Comparison of ENCODE assay signal across 11 mouse cellular contexts in the genomic region with DNA sequence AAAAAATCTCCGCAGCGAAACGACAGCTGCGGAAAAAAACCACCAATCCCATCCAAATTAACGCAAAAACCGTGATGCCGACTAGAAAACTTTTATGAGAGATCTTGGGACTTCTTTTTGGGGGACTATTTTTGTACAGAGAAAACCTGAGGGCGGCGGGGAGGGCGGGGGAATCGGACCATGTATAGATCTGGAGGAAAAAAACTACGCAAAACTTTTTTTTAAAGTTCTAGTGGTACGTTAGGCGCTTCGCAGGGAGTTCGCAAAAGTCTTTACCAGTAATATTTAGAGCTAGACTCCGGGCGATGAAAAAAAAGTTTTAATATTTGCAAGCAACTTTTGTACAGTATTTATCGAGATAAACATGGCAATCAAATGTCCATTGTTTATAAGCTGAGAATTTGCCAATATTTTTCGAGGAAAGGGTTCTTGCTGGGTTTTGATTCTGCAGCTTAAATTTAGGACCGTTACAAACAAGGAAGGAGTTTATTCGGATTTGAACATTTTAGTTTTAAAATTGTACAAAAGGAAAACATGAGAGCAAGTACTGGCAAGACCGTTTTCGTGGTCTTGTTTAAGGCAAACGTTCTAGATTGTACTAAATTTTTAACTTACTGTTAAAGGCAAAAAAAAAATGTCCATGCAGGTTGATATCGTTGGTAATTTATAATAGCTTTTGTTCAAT. TPM values are rescaled to one million over a fixed set of nuclear protein-coding genes. Genes with fewer than 3 reads are reported as not detected.
DNase-seq lines count a peak whose midpoint lies in the region; ATAC-seq lines count a peak whose summit lies in the region.
"Had no signal": no experiment of that assay in that cellular context is flagged by ENCODE, and none has a peak within 500 bp of the region (broad histone marks: within the 10 kb centered on the region; RNA-seq: fewer than 3 reads in every experiment).

No protein-coding gene starts in this region.

- no peaks in the 10 kb centered on the region for H3K9me3 ChIP-seq in heart, embryonic 15.5 days (replicated peaks)
- H3K9me3 ChIP-seq in heart, embryonic 11.5 days (replicated peaks; ENCODE audit: control insufficient read depth, low read length): no peaks in the 10 kb centered on the region
- no peaks in the 10 kb centered on the region for H3K9me3 ChIP-seq in embryonic facial prominence, embryonic 14.5 days (ENCODE audit: control insufficient read depth, low read length)
- no peaks in the 10 kb centered on the region for H3K9me3 ChIP-seq in intestine, embryonic 14.5 days (ENCODE audit: control insufficient read depth, low read length)
- H3K9me3 ChIP-seq in neural tube, embryonic 15.5 days (replicated peaks): no peaks in the 10 kb centered on the region

- H3K4me1 ChIP-seq in heart, embryonic 15.5 days (replicated peaks): peaks cover 29% of the 10 kb centered on the region
- H3K4me1 ChIP-seq in heart, embryonic 11.5 days (ENCODE audit: control insufficient read depth, insufficient read depth, low read length): peaks cover 18% of the 10 kb centered on the region
- no peaks in the 10 kb centered on the region for H3K4me1 ChIP-seq in embryonic facial prominence, embryonic 14.5 days (ENCODE audit: control insufficient read depth, insufficient read depth, low read length)
- H3K4me1 ChIP-seq in intestine, embryonic 14.5 days (replicated peaks; ENCODE audit: control insufficient read depth, insufficient read depth, low read length): 0 out of 2 replicates have a peak, but pooled peaks cover 7% of the 10 kb centered on the region
- peaks cover 33% of the 10 kb centered on the region for H3K4me1 ChIP-seq in neural tube, embryonic 15.5 days

- no peak overlapping the region for H3K27ac ChIP-seq in heart, embryonic 15.5 days
- no peak overlapping the region for H3K27ac ChIP-seq in heart, embryonic 11.5 days (ENCODE audit: low read depth, low read length)
- H3K27ac ChIP-seq in embryonic facial prominence, embryonic 14.5 days (replicated peaks; ENCODE audit: low read depth, low read length): no peak overlapping the region
- no peak overlapping the region for H3K27ac ChIP-seq in intestine, embryonic 14.5 days (ENCODE audit: low read depth)
- H3K27ac ChIP-seq in neural tube, embryonic 15.5 days (replicated peaks): peak overlapping the region; percentile 85

- peaks cover 89% of the 10 kb centered on the region for H3K27me3 ChIP-seq in heart, embryonic 15.5 days
- H3K27me3 ChIP-seq in heart, embryonic 11.5 days (ENCODE audit: control insufficient read depth, insufficient read depth, low read length): peaks cover 84% of the 10 kb centered on the region
- peaks cover 93% of the 10 kb centered on the region for H3K27me3 ChIP-seq in embryonic facial prominence, embryonic 14.5 days (replicated peaks; ENCODE audit: control insufficient read depth, insufficient read depth, low read length)
- peaks cover 98% of the 10 kb centered on the region for H3K27me3 ChIP-seq in intestine, embryonic 14.5 days (replicated peaks; ENCODE audit: control insufficient read depth, insufficient read depth, low read length)
- H3K27me3 ChIP-seq in neural tube, embryonic 15.5 days (replicated peaks): peaks cover 42% of the 10 kb centered on the region

- H3K36me3 ChIP-seq in heart, embryonic 15.5 days: no peaks in the 10 kb centered on the region
- H3K36me3 ChIP-seq in heart, embryonic 11.5 days (ENCODE audit: control insufficient read depth, insufficient read depth, low read length): no peaks in the 10 kb centered on the region
- H3K36me3 ChIP-seq in embryonic facial prominence, embryonic 14.5 days (ENCODE audit: control insufficient read depth, insufficient read depth, low read length): no peaks in the 10 kb centered on the region
- H3K36me3 ChIP-seq in intestine, embryonic 14.5 days (ENCODE audit: control insufficient read depth, insufficient read depth, low read length): no peaks in the 10 kb centered on the region
- no peaks in the 10 kb centered on the region for H3K36me3 ChIP-seq in neural tube, embryonic 15.5 days

- WGBS in heart, embryonic 15.5 days: 5% methylated on average over 26 of the region's 26 CpGs
- WGBS in heart, embryonic 11.5 days (ENCODE audit: insufficient replicate concordance): 2% methylated on average over 26 of the region's 26 CpGs
- WGBS in embryonic facial prominence, embryonic 14.5 days: 1% methylated on average over 26 of the region's 26 CpGs
- WGBS in intestine, embryonic 14.5 days: 3% methylated on average over 26 of the region's 26 CpGs
- WGBS in neural tube, embryonic 15.5 days: 3% methylated on average over 26 of the region's 26 CpGs

- peak overlapping the region; percentile 49; the same call in 1 of the 2 replicates for H3K4me3 ChIP-seq in heart, embryonic 15.5 days
- H3K4me3 ChIP-seq in heart, embryonic 11.5 days (ENCODE audit: low read depth, low read length): no peak overlapping the region
- H3K4me3 ChIP-seq in embryonic facial prominence, embryonic 14.5 days (ENCODE audit: low read depth, low read length): peak overlapping the region; percentile 47
- peak overlapping the region; percentile 34; the same call in 1 of the 2 replicates for H3K4me3 ChIP-seq in intestine, embryonic 14.5 days (ENCODE audit: low read depth, low read length)
- H3K4me3 ChIP-seq in neural tube, embryonic 15.5 days (replicated peaks): peak overlapping the region; percentile 44

- H3K9ac ChIP-seq in heart, embryonic 15.5 days: no peak overlapping the region
- H3K9ac ChIP-seq in heart, embryonic 11.5 days (ENCODE audit: low read depth, low read length): no peak overlapping the region
- H3K9ac ChIP-seq in embryonic facial prominence, embryonic 14.5 days (ENCODE audit: low read depth, low read length): peak overlapping the region; percentile 70
- H3K9ac ChIP-seq in intestine, embryonic 14.5 days (ENCODE audit: low read length): no peak overlapping the region; the same call in 1 of the 2 replicates
- H3K9ac ChIP-seq in neural tube, embryonic 15.5 days (replicated peaks): peak overlapping the region; percentile 52; the same call in 1 of the 2 replicates

- no peak for ATAC-seq in heart, embryonic 15.5 days (replicated peaks; ENCODE audit: insufficient number of reproducible peaks, insufficient read depth, low FRiP score, low read depth)
- no peak for ATAC-seq in heart, embryonic 11.5 days (replicated peaks; ENCODE audit: insufficient number of reproducible peaks, low FRiP score, low TSS enrichment)
- no peak for ATAC-seq in embryonic facial prominence, embryonic 14.5 days (ENCODE audit: low read depth)
- ATAC-seq in intestine, embryonic 14.5 days (replicated peaks; ENCODE audit: low FRiP score, low TSS enrichment, low read depth): no peak
- no peak for ATAC-seq in neural tube, embryonic 15.5 days (ENCODE audit: low FRiP score)
- ATAC-seq in megakaryocyte, adult 5-6 weeks (ENCODE audit: poor library complexity, severe bottlenecking): no peak
- ATAC-seq: activated CD4-positive, CD25-positive, alpha-beta regulatory T cell, adult 4 months had no signal

- no peak overlapping the region for H3K4me2 ChIP-seq in heart, embryonic 15.5 days
- H3K4me2 ChIP-seq in heart, embryonic 11.5 days: no peak overlapping the region
- peak overlapping the region; percentile 67 for H3K4me2 ChIP-seq in embryonic facial prominence, embryonic 14.5 days (ENCODE audit: low read depth, low read length)
- H3K4me2 ChIP-seq in intestine, embryonic 14.5 days (ENCODE audit: low read length): peak overlapping the region; percentile 55
- peak overlapping the region; percentile 57 for H3K4me2 ChIP-seq in neural tube, embryonic 15.5 days

- DNase-seq in embryonic facial prominence, embryonic 14.5 days (ENCODE audit: low spot score): no peak
- DNase-seq in intestine, embryonic 14.5 days (ENCODE audit: low spot score): no peak
- no peak for DNase-seq in urinary bladder, postnatal 4 days (ENCODE audit: low spot score in 2 of 2)
- DNase-seq in adrenal gland, postnatal 14 days: no peak
- DNase-seq: cerebellum, adult 9-11 months; heart, adult 11 months had no signal

RNA-seq across cellular contexts. Expression of a gene that starts 1.4 kb away (rescaled TPM):
- polyA plus RNA-seq in heart, embryonic 15.5 days (2015; fragmentation: Nextera tagmentation; extraction: Ambion mirVana): 0.26 and 0.79 TPM in 2 replicates
- polyA plus RNA-seq in heart, embryonic 11.5 days (2014; fragmentation: Nextera tagmentation; extraction: Ambion mirVana): 0.14 and 0.31 TPM in 2 replicates
- 4.3 and 5.1 TPM in 2 replicates for polyA plus RNA-seq in embryonic facial prominence, embryonic 14.5 days (2014; fragmentation: Nextera tagmentation; extraction: Ambion mirVana)
- 0.44 and 0.61 TPM in 2 replicates for polyA plus RNA-seq in intestine, embryonic 14.5 days (2014; fragmentation: Nextera tagmentation; extraction: Ambion mirVana)
- 11.1 and 13.4 TPM in 2 replicates for polyA plus RNA-seq in neural tube, embryonic 15.5 days (2015; fragmentation: Nextera tagmentation; extraction: Ambion mirVana)
- not detected in 2 replicates for total RNA-seq in megakaryocyte, adult 5-6 weeks (2015)
- not detected in 2 replicates for total RNA-seq in megakaryocyte, adult 5-6 weeks (2017)
- total RNA-seq in adrenal gland, postnatal 14 days (2021): 0.63 and 0.75 TPM in 2 replicates
- polyA plus RNA-seq: activated CD4-positive, CD25-positive, alpha-beta regulatory T cell, adult 4 months had no signal

Comparison
In these comparisons a context has a peak if more than half of its experiments do, and no peak if none do; other contexts are left out.
1. H3K4me2 ChIP-seq: peak in embryonic facial prominence, embryonic 14.5 days (single experiment), intestine, embryonic 14.5 days (single experiment) and neural tube, embryonic 15.5 days (single experiment); none in heart, embryonic 15.5 days (single experiment) and heart, embryonic 11.5 days (single experiment).
2. H3K9ac ChIP-seq: peak in embryonic facial prominence, embryonic 14.5 days (single experiment) and neural tube, embryonic 15.5 days (single experiment); none in heart, embryonic 15.5 days (single experiment), heart, embryonic 11.5 days (single experiment) and intestine, embryonic 14.5 days (single experiment).